Mouse (Mus musculus): ENCODE measurements around the gene Ulk4.
A peak's percentile ranks its signal among the peaks of the same experiment; 100 is the strongest.
"Not testable (repeated sequence)": the region's sequence is repeated elsewhere in the genome, so short reads cannot be mapped to it uniquely, and the experiment has no call there.

The Ulk4 gene

DNA sequence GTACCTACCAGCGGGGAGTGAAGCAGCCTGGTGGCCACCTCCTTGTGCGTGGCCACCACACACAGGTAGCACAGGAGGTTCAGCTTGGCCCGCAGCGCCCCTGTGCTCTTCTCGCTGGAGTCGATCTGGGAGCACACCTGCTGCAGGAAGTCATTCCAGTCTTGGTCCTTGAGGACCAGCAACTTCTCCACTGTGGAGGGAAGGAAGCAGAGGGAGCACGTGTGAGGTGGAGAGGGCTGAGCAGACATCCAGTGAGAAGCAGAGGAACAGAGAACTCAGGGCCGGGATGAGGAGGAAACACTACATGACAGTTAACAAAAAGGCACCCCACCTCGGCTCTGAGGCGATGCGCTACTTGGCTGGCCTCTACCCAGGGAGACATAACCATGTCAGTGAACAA is 26.1 kb downstream of the Ulk4 start:
- no peak for DNase-seq (ENCODE audit: low spot score)

DNA sequence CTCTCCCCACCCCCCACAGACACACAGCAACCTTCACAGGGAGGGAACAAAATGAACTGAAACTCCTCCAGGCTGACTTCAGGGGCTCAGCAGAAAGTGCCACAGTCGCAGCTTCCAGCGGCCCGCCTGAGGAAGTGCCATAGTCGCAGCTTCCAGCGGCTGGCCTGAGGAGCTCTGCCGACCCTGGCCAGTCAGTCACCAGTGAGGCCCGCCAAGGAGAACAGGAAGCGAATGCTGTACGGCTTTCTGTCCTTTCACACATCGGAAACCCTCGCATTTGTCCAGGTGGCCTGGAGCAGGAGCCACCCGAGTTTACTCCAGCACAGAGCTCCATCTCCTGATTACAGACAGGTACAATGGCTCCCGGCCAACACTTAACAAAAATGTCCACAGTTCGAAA is 27.2 kb downstream of the Ulk4 start:
- no peak for DNase-seq (ENCODE audit: low spot score)

DNA sequence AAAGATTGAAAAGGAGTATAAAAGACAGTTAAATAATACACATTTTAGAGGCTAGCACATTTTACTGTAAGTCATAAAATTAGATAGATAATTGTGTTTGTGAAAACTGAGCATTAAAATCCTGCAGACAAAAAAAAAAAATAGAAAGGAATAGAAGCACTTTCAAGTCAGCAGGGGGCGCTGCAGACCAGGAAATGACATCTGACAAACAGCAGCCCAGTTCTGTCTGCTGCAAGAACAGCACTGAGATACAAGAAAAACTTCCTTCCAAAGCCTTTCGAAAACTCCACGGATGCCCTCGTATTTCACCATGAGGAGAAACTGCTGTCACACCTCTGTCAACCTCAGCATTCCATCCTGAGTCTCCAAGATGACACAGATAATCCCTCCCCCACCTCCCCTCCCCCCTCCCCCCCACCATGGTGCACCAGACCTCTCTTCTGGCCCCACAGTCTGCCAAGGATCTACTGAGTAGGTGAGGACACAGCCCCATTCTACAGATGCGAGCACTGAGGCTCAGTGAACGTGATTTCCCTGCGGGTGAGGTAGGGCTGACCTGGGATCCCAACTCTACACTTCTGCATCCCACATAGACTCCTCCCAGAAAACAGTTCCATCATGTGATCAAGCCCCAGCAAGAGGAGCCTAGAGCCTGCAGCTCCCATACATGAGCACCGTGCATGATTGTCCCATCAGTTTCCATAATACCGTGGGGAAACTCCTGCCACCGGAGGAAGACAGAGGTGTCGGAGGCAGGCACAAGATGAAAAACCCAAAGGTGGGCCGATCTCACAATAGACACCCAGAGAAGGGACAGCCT is 28.8 kb downstream of the Ulk4 start:
- DNase-seq (ENCODE audit: low spot score) = peak; percentile 56

DNA sequence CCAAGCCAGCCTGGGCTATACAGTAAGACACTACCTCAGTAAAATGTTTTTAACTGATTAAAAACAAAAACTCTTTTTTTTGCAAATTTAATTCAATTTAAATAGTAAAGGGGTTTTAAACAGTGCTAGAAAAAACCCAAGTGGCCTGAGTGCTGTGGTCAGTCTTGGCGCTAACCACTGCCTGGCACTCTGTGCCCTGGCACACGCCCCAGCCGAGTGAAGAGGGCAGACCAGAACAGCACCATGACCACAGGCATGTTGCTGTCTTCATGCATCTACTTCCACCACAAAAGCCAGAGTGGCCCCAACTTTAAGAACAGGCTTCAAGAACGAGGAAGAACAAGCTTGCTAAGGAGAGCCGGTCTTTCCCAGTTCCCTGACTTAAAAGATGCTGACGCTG is 29.9 kb downstream of the Ulk4 start:
- DNase-seq (ENCODE audit: low spot score) = no peak

GRCm38 (mm10) chr9:121242331-121242730 is 34.7 kb downstream of the Ulk4 start:
- DNase-seq (ENCODE audit: low spot score) = no peak

DNA sequence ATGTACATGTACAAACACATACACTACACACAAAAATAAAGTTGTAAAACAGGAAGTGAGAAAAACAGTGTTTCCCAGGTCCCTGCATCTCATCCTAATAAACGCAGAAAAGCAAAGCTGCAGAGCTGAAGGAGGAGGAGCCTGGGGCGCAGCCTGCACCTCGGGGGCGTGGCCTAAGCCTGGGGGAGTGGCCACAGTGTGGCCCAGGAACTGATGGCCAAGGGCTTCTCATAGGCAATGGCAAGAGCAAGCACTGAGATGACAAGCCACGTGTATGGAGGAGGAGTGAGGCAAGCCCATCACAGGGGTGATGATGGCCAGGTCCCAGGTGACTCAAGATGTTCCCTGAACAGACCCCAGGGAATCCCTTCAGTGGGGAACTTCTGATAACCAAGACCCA is 35.2 kb downstream of the Ulk4 start:
- DNase-seq (ENCODE audit: low spot score) = no peak

DNA sequence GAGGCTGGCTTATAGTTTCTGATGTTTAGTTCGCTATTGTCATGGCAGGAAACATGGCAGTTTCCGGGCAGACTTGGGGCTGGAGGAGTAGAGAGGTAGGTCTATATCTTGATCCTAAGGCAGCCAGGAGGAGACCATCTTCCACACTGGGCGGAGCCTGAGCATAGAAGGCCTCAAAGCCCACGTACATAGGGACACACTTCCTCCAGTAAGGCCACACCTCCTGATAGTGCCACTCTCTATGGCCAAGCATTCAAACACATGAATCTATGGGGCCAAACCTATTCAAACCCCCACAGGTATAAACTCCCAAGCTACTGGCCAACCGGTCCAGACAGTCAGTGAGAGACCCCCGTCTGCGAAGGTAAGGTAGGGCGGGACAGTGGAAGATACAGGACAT is 35.6 kb downstream of the Ulk4 start:
- DNase-seq (ENCODE audit: low spot score) = no peak

DNA sequence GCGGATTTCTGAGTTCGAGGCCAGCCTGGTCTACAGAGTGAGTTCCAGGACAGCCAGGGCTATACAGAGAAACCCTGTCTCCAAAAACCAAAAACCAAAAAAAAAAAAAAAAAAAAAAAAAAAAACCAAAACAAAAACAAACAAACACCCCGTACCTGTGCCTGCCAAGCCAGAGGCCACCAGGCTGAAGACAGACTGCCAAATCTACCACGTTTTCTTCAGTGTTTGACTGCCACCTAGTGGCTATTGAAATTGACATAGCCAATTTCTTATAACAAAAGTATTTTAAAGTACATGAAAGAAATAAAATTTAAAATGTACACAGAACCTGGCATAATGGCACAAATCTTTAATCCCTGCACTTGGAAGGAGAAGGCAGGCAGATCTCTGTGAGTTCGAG is 36.8 kb downstream of the Ulk4 start:
- DNase-seq (ENCODE audit: low spot score) = peak; percentile 58

- DNase-seq (ENCODE audit: low spot score) = no peak
Measured at GRCm38 (mm10) chr9:121239571-121239970, 37.4 kb downstream of the Ulk4 start.

DNA sequence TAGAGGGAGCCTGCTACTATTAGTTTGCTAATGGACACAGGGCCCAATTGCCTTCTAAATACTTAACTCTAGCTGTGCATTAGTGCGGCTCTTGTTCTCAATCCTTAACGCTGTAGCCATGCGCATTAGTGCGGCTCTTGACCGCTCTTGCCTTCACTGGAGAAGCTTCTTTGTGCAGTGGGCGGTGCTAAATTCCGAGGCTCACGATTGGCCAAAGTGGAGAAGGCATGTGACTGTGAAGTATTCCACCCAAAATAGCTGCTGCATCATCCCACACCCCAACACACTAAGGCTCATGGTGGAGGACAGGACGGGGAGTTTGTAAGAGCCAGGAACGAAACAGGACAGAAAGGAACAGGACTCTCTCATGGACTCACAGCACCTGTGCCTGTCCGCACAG is 58.4 kb downstream of the Ulk4 start:
- DNase-seq (ENCODE audit: low spot score) = no peak

GRCm38 (mm10) chr9:121218230-121218629 is 58.8 kb downstream of the Ulk4 start:
- no peak for DNase-seq (ENCODE audit: low spot score)

DNA sequence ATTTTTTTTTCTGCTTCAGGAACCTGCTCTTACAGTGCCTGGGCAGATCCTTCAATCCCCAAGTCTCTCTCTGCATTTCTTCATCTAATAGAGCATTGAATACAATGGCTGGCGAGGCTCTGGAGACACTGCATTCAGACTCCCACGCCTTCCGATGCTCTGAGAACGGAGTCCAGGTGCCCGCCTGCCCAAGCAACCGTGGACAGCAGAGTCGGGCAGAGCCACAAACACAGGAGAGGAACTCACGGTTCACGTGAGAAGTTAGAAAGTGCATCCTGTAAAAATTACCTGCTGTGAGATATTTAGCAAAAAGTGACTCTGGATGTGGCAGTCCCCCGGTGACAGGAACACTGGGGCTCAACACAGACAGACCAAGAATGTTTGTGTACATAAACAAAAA is 59.3 kb downstream of the Ulk4 start:
- no peak for DNase-seq (ENCODE audit: low spot score)

DNA sequence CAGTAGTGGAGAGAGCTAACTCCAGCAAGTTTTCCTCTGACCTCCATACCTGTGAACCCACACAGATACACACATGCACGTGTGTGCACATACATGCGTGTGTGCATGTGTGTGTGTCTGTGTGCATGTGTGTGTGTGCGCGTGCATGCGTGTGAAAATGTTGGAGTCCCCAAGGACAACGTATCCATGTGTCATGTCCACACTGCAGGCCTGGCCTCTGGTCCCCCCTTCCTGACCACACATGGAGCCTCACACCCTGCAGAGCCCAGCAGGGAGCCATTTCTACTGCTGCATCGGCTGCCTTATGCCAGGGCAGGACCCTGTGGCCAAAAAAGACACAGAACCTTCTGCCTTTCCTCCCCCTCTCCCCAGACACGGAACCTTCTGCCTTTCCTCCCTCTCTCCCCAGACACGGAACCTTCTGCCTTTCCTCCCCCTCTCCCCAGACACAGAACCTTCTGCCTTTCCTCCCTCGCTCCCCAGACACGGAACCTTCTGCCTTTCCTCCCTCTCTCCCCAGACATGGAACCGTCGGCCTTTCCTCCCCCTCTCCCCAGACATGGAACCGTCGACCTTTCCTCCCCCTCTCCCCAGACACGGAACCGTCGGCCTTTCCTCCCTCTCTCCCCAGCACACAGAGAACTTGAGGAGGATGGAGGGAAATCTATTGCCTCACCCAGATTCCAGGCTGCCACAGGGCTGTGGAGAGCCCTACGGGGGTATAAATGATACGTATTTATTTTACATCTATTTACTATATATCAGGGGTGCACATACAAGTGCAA is 60.3 kb downstream of the Ulk4 start:
- DNase-seq (ENCODE audit: low spot score) = no peak

DNA sequence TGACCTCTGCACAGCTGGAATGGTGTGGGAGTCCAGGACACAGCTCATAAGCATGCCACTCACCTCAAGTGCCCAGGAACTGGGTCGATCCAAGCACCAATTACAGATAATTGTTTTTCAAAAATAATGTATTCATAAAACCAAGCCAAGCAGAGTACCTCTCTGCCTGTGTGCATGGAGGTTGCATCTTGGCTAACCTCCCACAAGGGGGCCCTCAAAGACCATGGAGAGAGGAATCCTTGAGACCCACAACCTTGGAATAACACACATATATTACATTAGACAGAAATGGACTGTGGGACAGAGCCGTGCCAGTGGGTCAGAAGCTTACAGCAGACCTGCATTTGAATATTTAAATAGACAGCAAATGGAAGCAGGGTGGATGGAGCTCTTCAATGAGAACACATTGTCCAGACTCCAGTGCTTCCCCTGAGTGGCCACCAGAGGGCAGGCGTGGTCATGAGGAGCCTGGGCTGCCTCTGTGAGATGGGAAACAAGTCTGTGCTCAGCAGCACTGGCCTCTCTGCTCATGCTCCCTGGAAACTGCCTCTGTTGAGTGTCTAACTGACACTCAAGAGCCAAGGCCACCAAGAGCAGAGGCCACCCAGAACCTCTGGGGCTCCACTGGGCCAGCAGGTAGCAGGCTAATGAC is 61.5 kb downstream of the Ulk4 start:
- peak; percentile 47 for DNase-seq (ENCODE audit: low spot score)

- DNase-seq (ENCODE audit: low spot score) = no peak
Measured at GRCm38 (mm10) chr9:121212322-121212721, 64.7 kb downstream of the Ulk4 start.

GRCm38 (mm10) chr9:121205046-121205445 is 72.0 kb downstream of the Ulk4 start:
- no peak for DNase-seq (ENCODE audit: low spot score)

DNA sequence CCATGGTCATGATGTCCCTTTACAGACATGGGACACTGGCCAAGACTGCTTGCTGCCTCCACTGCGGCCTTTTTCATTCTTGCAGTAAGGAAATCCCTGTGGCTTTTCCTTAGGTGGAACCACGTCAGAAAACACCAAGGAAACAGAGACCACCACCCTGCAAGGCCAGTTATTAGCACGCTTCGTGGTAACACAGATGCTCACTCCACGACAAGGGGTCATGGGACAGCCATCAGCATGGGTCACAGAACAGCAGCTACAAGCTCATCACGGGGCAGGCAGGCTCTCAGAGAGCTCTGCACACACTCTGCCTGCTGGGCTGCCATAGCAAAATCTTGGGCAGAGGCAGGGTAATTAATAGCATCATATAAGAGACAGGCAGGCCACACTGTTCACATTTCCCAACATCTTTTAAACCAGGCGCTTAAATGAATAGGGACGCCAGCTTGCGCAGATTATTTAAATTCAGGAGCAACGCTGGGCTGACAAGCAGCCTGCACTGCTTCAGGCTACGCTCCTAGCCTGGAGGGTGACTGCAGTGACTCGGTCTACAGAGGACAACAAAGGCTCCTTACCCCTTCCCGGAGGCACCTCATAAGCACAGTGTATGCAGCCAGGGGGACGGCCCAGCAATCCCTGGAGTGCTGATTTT is 72.7 kb downstream of the Ulk4 start:
- no peak for DNase-seq (ENCODE audit: low spot score)

GRCm38 (mm10) chr9:121203686-121204085 is 73.3 kb downstream of the Ulk4 start:
- no peak for DNase-seq (ENCODE audit: low spot score)

DNA sequence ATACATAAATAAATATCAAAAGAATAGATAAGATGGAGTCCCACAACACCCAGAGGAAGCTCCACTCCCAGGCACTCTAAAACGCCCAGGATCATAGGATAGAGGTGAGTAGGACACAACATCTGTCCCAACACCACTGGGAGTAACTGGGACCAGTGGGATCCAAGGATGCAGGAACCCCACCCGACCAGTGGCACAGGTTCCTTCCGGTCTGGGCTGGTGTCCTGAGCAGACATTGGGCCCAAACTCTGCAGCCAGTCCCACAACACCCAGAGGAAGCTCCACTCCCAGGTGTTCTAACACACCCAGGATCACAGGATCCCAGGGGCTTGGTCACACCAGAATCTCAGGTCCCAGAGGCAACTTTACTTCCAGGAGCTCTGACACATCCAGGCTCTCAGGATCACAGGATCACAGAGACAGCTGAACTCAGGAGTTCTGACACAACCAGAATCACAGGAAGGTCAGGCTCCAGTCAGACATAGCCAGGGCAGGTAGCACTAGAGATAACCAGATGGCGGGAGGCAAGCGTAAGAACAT is 77.8 kb downstream of the Ulk4 start:
- DNase-seq (ENCODE audit: low spot score) = not testable (repeated sequence)

GRCm38 (mm10) chr9:121196473-121196872 is 80.5 kb downstream of the Ulk4 start:
- no peak for DNase-seq (ENCODE audit: low spot score)

DNA sequence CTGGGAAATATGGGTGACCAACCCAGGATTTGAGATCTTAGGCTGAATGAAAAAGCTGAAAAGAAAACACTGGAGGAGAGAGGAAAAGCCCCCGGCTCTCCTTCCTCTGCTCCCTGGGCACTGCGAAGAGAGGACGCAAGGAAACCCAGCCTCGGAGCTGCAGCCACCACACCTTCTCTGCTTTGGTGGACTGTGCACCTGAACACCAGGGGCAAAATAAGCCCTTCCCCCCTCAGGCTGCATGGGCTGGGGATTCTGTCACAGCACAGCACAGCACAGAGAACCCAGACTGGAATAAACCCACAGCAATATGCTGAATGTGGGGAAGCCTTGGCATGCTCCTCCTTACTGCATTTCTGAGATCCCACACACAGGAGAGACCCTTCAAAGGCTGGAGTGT is 81.9 kb downstream of the Ulk4 start:
- no peak for DNase-seq (ENCODE audit: low spot score)
